In the genomic region with DNA sequence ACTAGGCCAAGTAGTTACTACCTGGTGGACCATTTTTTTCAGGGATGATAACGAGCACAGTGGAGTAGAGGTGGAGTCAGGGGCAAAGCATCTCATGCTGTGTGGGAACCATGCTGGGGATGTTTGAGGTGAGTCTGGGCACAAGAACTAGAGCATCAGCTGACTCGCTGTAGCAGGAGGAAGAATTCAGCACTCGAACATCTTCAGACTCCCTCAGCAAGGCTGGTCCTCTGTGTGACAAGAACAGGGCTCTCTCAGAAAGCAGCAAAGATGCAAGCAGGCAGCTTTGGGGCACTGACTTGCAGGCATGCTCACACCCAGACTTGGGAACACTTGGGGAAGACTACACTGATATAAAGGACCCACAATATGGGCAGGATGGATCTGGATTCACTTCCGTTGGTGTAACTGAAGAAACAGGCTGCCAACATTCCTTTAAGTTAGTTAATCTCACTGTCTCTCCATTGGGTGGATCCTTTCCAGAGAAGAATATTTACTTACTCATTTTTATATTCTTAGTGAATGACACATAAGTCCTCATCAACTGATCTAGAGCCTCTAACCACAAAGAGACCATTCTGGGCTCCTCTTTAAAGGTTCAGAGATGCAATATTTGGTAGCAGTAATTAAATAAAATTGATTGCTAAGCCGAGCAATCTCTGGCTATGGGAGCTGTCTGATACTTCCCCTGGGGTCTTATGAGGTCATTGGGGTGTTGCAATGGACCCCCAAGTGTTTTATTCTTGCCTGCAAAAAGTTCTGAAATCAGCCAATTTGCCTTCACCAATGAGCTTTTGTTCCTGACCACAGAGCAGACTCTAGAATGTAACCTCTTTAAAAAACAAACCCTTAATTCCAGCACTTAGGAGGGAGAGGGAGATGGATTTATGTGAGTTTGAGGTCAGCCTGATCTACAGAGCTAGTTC, we compare ENCODE assay signal across 30 mouse cellular contexts. TPM values are rescaled to one million over a fixed set of nuclear protein-coding genes. Genes with fewer than 3 reads are reported as not detected.
A peak's percentile ranks its signal among the peaks of the same experiment; 100 is the strongest.
DNase-seq lines count a peak whose midpoint lies in the region; ATAC-seq and TF ChIP-seq lines count a peak whose summit lies in the region.
"Had no signal": no experiment of that assay in that cellular context is flagged by ENCODE, and none has a peak within 500 bp of the region (broad histone marks: within the 10 kb centered on the region; RNA-seq: fewer than 3 reads in every experiment).

A gene (minus strand): TSS at position 51 of the 926 bp plus-strand sequence.

- no peak for DNase-seq in gastrocnemius, adult 2 months
- no peak for DNase-seq in gastrocnemius, postnatal 25 days
- DNase-seq in liver = no peak
- DNase-seq in stomach, postnatal 0 days (ENCODE audit: low spot score) = no peak
- no peak for DNase-seq in urinary bladder, postnatal 10 days (ENCODE audit: low spot score)
- DNase-seq: adrenal gland, adult 2 months; adrenal gland, postnatal 36 days; cerebellum, adult 11 months; cerebellum, adult 8-10 months; embryo, embryonic 11 days; gastrocnemius, postnatal 36 days; heart, postnatal 10 days; kidney, adult 18-20 months had no signal

- TF ChIP-seq CTCF in gastrocnemius, adult 2 months (IDR thresholded peaks at IDR 0.05) = no peak
- no peak for TF ChIP-seq CTCF in C2C12 (IDR thresholded peaks at IDR 0.05; ENCODE audit: control insufficient read depth, insufficient read depth, insufficient read length)
- TF ChIP-seq CTCF in bone marrow macrophage, adult 2 months (IDR thresholded peaks at IDR 0.05; ENCODE audit: low read depth, low read length) = no peak
- no peak for TF ChIP-seq CTCF in stomach, postnatal 0 days (IDR thresholded peaks at IDR 0.05; ENCODE audit: low read depth)

- no peak within 1 kb of the TSS for H3ac ChIP-seq in C2C12 (ENCODE audit: control insufficient read depth, insufficient read length, low read depth)

- no peaks in the 10 kb centered on the region for H3K9me3 ChIP-seq in stomach, postnatal 0 days (ENCODE audit: control insufficient read depth, low read length)
- H3K9me3 ChIP-seq: embryonic facial prominence, embryonic 15.5 days; forebrain, embryonic 13.5 days; G1E; heart, embryonic 10.5 days; hindbrain, embryonic 13.5 days; intestine, embryonic 15.5 days had no signal

- no peaks in the 10 kb centered on the region for H3K79me3 ChIP-seq in C2C12 (ENCODE audit: low read depth)

- H3K9ac ChIP-seq in stomach, postnatal 0 days (ENCODE audit: low read length) = no peak within 1 kb of the TSS
- H3K9ac ChIP-seq: embryonic facial prominence, embryonic 15.5 days; forebrain, embryonic 13.5 days; forebrain, postnatal 0 days; hindbrain, embryonic 13.5 days; intestine, embryonic 15.5 days had no signal

- no peak within 1 kb of the TSS for H3K4me3 ChIP-seq in gastrocnemius, adult 2 months
- no peak within 1 kb of the TSS for H3K4me3 ChIP-seq in C2C12 (ENCODE audit: insufficient read depth, poor library complexity, severe bottlenecking)
- H3K4me3 ChIP-seq in bone marrow macrophage, adult 2 months (ENCODE audit: insufficient read depth, low read length) = no peak within 1 kb of the TSS
- no peak within 1 kb of the TSS for H3K4me3 ChIP-seq in stomach, postnatal 0 days (ENCODE audit: low read depth, low read length)
- H3K4me3 ChIP-seq: embryonic facial prominence, embryonic 15.5 days; forebrain, embryonic 13.5 days; heart, embryonic 10.5 days; hindbrain, embryonic 13.5 days; intestine, embryonic 15.5 days had no signal

- peak within 1 kb of the TSS; percentile 38; the same call in 1 of the 2 replicates for H3K27ac ChIP-seq in gastrocnemius, adult 2 months
- H3K27ac ChIP-seq in bone marrow macrophage, adult 2 months (ENCODE audit: insufficient read depth, low read depth, low read length) = peak within 1 kb of the TSS; percentile 22; the same call in 1 of the 2 replicates
- no peak within 1 kb of the TSS for H3K27ac ChIP-seq in stomach, postnatal 0 days (replicated peaks)
- H3K27ac ChIP-seq: embryonic facial prominence, embryonic 15.5 days; forebrain, embryonic 13.5 days; heart, embryonic 10.5 days; hindbrain, embryonic 13.5 days; intestine, embryonic 15.5 days had no signal

- TF ChIP-seq EP300 in stomach, postnatal 0 days (optimal IDR thresholded peaks at IDR 0.05) = no peak

- H3K27me3 ChIP-seq in C2C12 (ENCODE audit: control insufficient read depth, insufficient read depth, insufficient read length) = no peaks in the 10 kb centered on the region
- no peaks in the 10 kb centered on the region for H3K27me3 ChIP-seq in stomach, postnatal 0 days (ENCODE audit: control insufficient read depth, insufficient read depth, low read length)
- H3K27me3 ChIP-seq: embryonic facial prominence, embryonic 15.5 days; forebrain, embryonic 13.5 days; hindbrain, embryonic 13.5 days; intestine, embryonic 15.5 days; Patski had no signal

- no peaks in the 10 kb centered on the region for H3K36me3 ChIP-seq in C2C12 (ENCODE audit: control insufficient read depth, insufficient read depth)
- no peaks in the 10 kb centered on the region for H3K36me3 ChIP-seq in stomach, postnatal 0 days (ENCODE audit: control insufficient read depth, insufficient read depth, low read length)
- H3K36me3 ChIP-seq: embryonic facial prominence, embryonic 15.5 days; G1E; heart, embryonic 10.5 days; hindbrain, embryonic 13.5 days; intestine, embryonic 15.5 days had no signal

- 76% methylated on average over 5 of the region's 5 CpGs for WGBS in stomach, postnatal 0 days

- TF ChIP-seq POLR2A in bone marrow macrophage, adult 2 months (IDR thresholded peaks at IDR 0.05; ENCODE audit: borderline replicate concordance, low read depth, low read length) = no peak

- no peak for ATAC-seq in stomach, postnatal 0 days (ENCODE audit: low FRiP score, low TSS enrichment)
- ATAC-seq: forebrain, embryonic 13.5 days; intestine, embryonic 15.5 days; Patski had no signal

- no peaks in the 10 kb centered on the region for H3K79me2 ChIP-seq in C2C12 (ENCODE audit: control insufficient read depth, insufficient read depth)

- H3K4me2 ChIP-seq in stomach, postnatal 0 days (replicated peaks; ENCODE audit: low read depth) = no peak within 1 kb of the TSS
- H3K4me2 ChIP-seq: embryonic facial prominence, embryonic 15.5 days; forebrain, embryonic 13.5 days; hindbrain, embryonic 13.5 days; intestine, embryonic 15.5 days had no signal

- peaks cover 19% of the 10 kb centered on the region for H3K4me1 ChIP-seq in bone marrow macrophage, adult 2 months (ENCODE audit: control insufficient read depth, insufficient read depth, low read length)
- no peaks in the 10 kb centered on the region for H3K4me1 ChIP-seq in stomach, postnatal 0 days (replicated peaks; ENCODE audit: control insufficient read depth, insufficient read depth)
- H3K4me1 ChIP-seq: embryonic facial prominence, embryonic 15.5 days; forebrain, embryonic 13.5 days; heart, embryonic 10.5 days; hindbrain, embryonic 13.5 days; intestine, embryonic 15.5 days had no signal

- intact Hi-C loops in gastrocnemius, adult 2 months (cut with DNase I) = no loop called here

TF ChIP-seq in C2C12, 6 proteins besides CTCF, POLR2A, EP300 and RAD21:
- TF ChIP-seq MAX (IDR thresholded peaks at IDR 0.05) = no peak
- TF ChIP-seq CEBPB (IDR thresholded peaks at IDR 0.05; ENCODE audit: low read depth) = peak; percentile 75
TF ChIP-seq in C2C12: peak in this region for 1.

RNA-seq across cellular contexts. Expression of the gene that starts here (rescaled TPM):
- total RNA-seq in gastrocnemius, adult 2 months (2021) = not detected
- not detected for total RNA-seq in gastrocnemius, postnatal 25 days (2021)
- 1.7 TPM for polyA plus RNA-seq in C2C12 (2012; fragmentation: generic; extraction: Trizol)
- polyA plus RNA-seq in bone marrow macrophage, adult 2 months (2012; ENCODE audit: insufficient read depth, insufficient read length, missing spikeins) = not detected in 2 replicates
- polyA plus RNA-seq in stomach, postnatal 0 days (2015; fragmentation: Nextera tagmentation; extraction: Ambion mirVana) = 0.46 and 0.76 TPM in 2 replicates
- total RNA-seq: adrenal gland, adult 2 months; adrenal gland, postnatal 36 days; common myeloid progenitor, adult 5-6 weeks; forebrain, postnatal 0 days; G1E; gastrocnemius, adult 18-20 months; gastrocnemius, postnatal 36 days; heart, adult 18-20 months; heart, postnatal 10 days; hematopoietic stem cell, adult 5-6 weeks had no signal
- polyA plus RNA-seq: adrenal gland, adult 2 months; brain, embryonic 14.5 days; embryonic facial prominence, embryonic 11.5 days; forebrain, embryonic 13.5 days; forebrain, postnatal 0 days; G1E; heart, embryonic 10.5 days; heart, embryonic 14.5 days; hindbrain, embryonic 13.5 days; intestine, embryonic 15.5 days; Patski had no signal
